ENCODE assay signal across 13 mouse cellular contexts in the genomic region with DNA sequence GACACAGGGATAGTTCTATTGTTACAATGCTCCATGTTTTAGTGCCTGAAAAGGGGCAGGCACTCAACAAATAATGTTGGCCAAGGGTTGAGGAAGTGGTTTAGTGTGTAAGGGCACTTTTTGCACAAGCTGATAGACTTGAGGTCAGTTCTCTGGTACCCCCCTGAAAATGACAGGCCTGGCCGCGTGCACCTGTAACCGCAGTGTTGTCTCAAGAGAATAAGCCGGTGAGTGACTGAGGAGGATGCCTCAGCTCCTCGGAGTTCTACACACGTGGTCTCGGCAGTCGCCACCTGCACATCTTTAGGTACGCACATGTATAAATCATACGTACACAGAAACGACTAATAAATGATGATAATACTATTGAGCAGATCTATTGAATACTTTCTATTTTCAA. TPM values are rescaled to one million over a fixed set of nuclear protein-coding genes. Genes with fewer than 3 reads are reported as not detected.
DNase-seq lines count a peak whose midpoint lies in the region; ATAC-seq and TF ChIP-seq lines count a peak whose summit lies in the region.
"Had no signal": no experiment of that assay in that cellular context is flagged by ENCODE, and none has a peak within 500 bp of the region (broad histone marks: within the 10 kb centered on the region; RNA-seq: fewer than 3 reads in every experiment).

No protein-coding gene starts in this region.

- H3K9me3 ChIP-seq in hindbrain, embryonic 12.5 days (replicated peaks), result no peaks in the 10 kb centered on the region
- H3K9me3 ChIP-seq in forebrain, postnatal 0 days (ENCODE audit: low read length), result no peaks in the 10 kb centered on the region
- H3K9me3 ChIP-seq: heart, embryonic 12.5 days; hindbrain, embryonic 10.5 days; lung, embryonic 15.5 days had no signal

- peaks cover 8% of the 10 kb centered on the region; the same call in 1 of the 2 replicates for H3K4me1 ChIP-seq in hindbrain, embryonic 12.5 days
- H3K4me1 ChIP-seq in forebrain, postnatal 0 days (ENCODE audit: insufficient read depth), result no peaks in the 10 kb centered on the region

- no peak overlapping the region for H3K4me2 ChIP-seq in hindbrain, embryonic 12.5 days (replicated peaks)
- no peak overlapping the region for H3K4me2 ChIP-seq in forebrain, postnatal 0 days (ENCODE audit: low read depth)
- H3K4me2 ChIP-seq: heart, embryonic 12.5 days; lung, embryonic 15.5 days had no signal

- peak; percentile 25 to 49 for DNase-seq in thymus, adult 18-20 months
- DNase-seq in thymus, postnatal 10 days (ENCODE audit: low spot score in 2 of 2), result no peak
- DNase-seq in splenic B cell, adult 2 months (ENCODE audit: low read depth, low spot score), result peak; percentile 84
- DNase-seq in ovary, postnatal 10 days (ENCODE audit: low spot score), result no peak
- no peak for DNase-seq in left cerebral cortex, postnatal 14 days (ENCODE audit: low spot score in 2 of 2)
- no peak for DNase-seq in forebrain, postnatal 0 days
- DNase-seq: cerebellum, postnatal 25 days; gastrocnemius, postnatal 14 days had no signal

- peak; percentile 33 for ATAC-seq in megakaryocyte progenitor cell, adult 5-6 weeks (replicated peaks; ENCODE audit: poor library complexity)
- ATAC-seq in hindbrain, embryonic 12.5 days (ENCODE audit: low FRiP score), result no peak
- ATAC-seq in forebrain, postnatal 0 days, result no peak

- 91% methylated on average over 11 of the region's 11 CpGs for WGBS in hindbrain, embryonic 12.5 days
- WGBS in forebrain, postnatal 0 days, result 96% methylated on average over 11 of the region's 11 CpGs

- no peak overlapping the region for H3K4me3 ChIP-seq in hindbrain, embryonic 12.5 days
- H3K4me3 ChIP-seq in forebrain, postnatal 0 days (ENCODE audit: low read depth, low read length), result no peak overlapping the region
- H3K4me3 ChIP-seq: heart, embryonic 12.5 days; hindbrain, embryonic 10.5 days; lung, embryonic 15.5 days had no signal

- no peak overlapping the region for H3K27ac ChIP-seq in hindbrain, embryonic 12.5 days
- H3K27ac ChIP-seq in forebrain, postnatal 0 days (ENCODE audit: low read depth, low read length), result no peak overlapping the region
- H3K27ac ChIP-seq: hindbrain, embryonic 10.5 days; lung, embryonic 15.5 days had no signal

- intact Hi-C loops in left cerebral cortex, postnatal 14 days (cut with DNase I), result no loop called here

- TF ChIP-seq CTCF in forebrain, postnatal 0 days (IDR thresholded peaks at IDR 0.05; ENCODE audit: low read depth), result no peak

- no peaks in the 10 kb centered on the region for H3K36me3 ChIP-seq in splenic B cell, adult 2 months (ENCODE audit: control insufficient read depth, insufficient read depth, low read length, poor library complexity, severe bottlenecking)
- H3K36me3 ChIP-seq in hindbrain, embryonic 12.5 days, result no peaks in the 10 kb centered on the region
- H3K36me3 ChIP-seq in forebrain, postnatal 0 days (ENCODE audit: insufficient read depth), result no peaks in the 10 kb centered on the region
- H3K36me3 ChIP-seq: heart, embryonic 12.5 days; hindbrain, embryonic 10.5 days; lung, embryonic 15.5 days had no signal

- H3K9ac ChIP-seq in hindbrain, embryonic 12.5 days, result no peak overlapping the region
- no peak overlapping the region for H3K9ac ChIP-seq in forebrain, postnatal 0 days
- H3K9ac ChIP-seq: heart, embryonic 12.5 days; lung, embryonic 15.5 days had no signal

- no peaks in the 10 kb centered on the region for H3K27me3 ChIP-seq in splenic B cell, adult 2 months (ENCODE audit: control insufficient read depth, insufficient read depth, low read length, poor library complexity, severe bottlenecking)
- no peaks in the 10 kb centered on the region for H3K27me3 ChIP-seq in hindbrain, embryonic 12.5 days
- H3K27me3 ChIP-seq in forebrain, postnatal 0 days (ENCODE audit: insufficient read depth, low read length), result no peaks in the 10 kb centered on the region
- H3K27me3 ChIP-seq: heart, embryonic 12.5 days; lung, embryonic 15.5 days had no signal

RNA-seq across cellular contexts. Expression of a gene that starts 26.4 kb away (rescaled TPM):
- 56.6 and 58.9 TPM in 2 replicates for total RNA-seq in megakaryocyte progenitor cell, adult 5-6 weeks (2015)
- 11.9 and 28.5 TPM in 2 replicates for total RNA-seq in megakaryocyte progenitor cell, adult 5-6 weeks (2017)
- total RNA-seq in left cerebral cortex, postnatal 14 days (2021), result 10 to 100 TPM; 40.6 to 44.3 TPM
- 11.5 and 11.9 TPM in 2 replicates for polyA plus RNA-seq in hindbrain, embryonic 12.5 days (2016; fragmentation: Nextera tagmentation; extraction: Ambion mirVana)
- 3.0 and 8.5 TPM in 2 replicates for total RNA-seq in forebrain, postnatal 0 days (2014; rRNA removed)
- polyA plus RNA-seq in forebrain, postnatal 0 days (2015; fragmentation: Nextera tagmentation; extraction: Ambion mirVana), result 5.4 and 9.1 TPM in 2 replicates

Comparison
In these comparisons a context has a peak if more than half of its experiments do, and no peak if none do; other contexts are left out.
1. DNase-seq: peak in thymus, adult 18-20 months (2 of 2) and splenic B cell, adult 2 months (single experiment); none in thymus, postnatal 10 days (0 of 2), ovary, postnatal 10 days (single experiment), left cerebral cortex, postnatal 14 days (0 of 2) and forebrain, postnatal 0 days (single experiment).